Mouse (Mus musculus): ENCODE results near the gene Elfn2. TPM values are rescaled to one million over a fixed set of nuclear protein-coding genes. Genes with fewer than 3 reads are reported as not detected.
A peak's percentile ranks its signal among the peaks of the same experiment; 100 is the strongest.

Gene Elfn2
- polyA plus RNA-seq, 1 experiment: 22.5 TPM

DNA sequence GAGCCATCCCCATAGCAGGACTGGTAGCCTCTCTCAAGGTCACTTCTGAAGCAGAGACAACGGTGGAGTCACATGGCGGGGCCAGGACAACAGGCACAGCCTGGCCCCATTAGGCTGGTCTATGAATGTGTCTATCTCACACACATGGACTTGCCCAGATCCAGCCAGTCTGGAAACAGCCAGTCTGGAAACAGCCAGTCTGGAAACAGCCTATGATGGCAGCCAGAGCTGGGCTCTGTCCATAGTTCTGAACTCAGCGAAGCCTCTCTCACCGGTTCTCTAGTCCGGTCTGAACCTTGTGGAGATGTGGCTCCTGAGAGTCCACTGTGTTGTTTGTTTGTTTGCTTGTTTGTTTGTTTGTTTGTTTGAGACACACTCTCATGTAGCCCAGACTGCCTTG lies 31.3 kb upstream of the Elfn2 start:
- TF ChIP-seq CTCF (IDR thresholded peaks at IDR 0.05; ENCODE audit: borderline replicate concordance, extremely low read depth, insufficient read depth, insufficient read length): no peak
- no peak for DNase-seq (ENCODE audit: low read depth)

DNA sequence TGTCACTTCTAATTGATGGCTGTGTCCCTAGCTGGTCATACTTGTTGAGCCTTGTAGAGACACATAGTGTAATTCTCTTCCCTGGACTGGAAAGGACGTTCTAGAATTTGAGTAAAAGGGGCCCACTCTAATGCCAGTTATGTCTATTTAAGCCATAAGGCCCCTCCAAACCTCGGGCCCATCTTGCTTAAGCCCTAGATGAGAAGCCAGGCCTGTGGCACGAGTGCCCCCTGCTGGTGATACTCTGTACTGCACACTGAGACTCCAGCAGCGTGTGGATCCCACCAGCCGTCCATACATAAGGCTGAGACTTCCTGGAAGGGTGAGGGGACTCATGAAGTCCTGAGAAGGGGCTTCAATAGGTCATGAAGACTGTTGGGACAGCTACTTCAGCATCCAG lies 25.6 kb upstream of the Elfn2 start:
- DNase-seq (ENCODE audit: low read depth): peak; percentile 90
- TF ChIP-seq POLR2A (IDR thresholded peaks at IDR 0.05; ENCODE audit: borderline replicate concordance, extremely low read depth, insufficient read depth, insufficient read length, poor library complexity, severe bottlenecking) (no peak), CTCF (IDR thresholded peaks at IDR 0.05; ENCODE audit: borderline replicate concordance, extremely low read depth, insufficient read depth, insufficient read length) (peak; percentile 99)

DNA sequence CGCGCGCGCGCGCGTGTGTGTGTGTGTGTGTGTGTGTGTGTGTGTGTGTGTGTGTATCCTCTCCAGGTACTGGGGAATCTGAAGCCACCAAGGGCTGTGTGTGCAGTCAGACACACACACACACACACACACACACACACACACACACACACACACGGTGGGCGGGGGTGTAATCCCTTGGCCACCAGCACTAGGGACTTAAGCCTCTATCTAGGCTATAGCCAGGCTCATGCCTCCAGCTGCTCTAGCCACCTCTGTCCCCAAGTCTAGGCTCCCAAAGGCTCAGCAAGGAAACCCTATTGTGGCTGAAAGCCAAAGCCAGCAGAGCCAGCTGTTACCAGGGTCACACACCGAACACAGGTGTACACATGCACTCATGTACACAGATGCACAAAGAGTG lies 24.3 kb upstream of the Elfn2 start:
- DNase-seq (ENCODE audit: low read depth): no peak
- TF ChIP-seq POLR2A (IDR thresholded peaks at IDR 0.05; ENCODE audit: borderline replicate concordance, extremely low read depth, insufficient read depth, insufficient read length, poor library complexity, severe bottlenecking): no peak
- TF ChIP-seq CTCF (IDR thresholded peaks at IDR 0.05; ENCODE audit: borderline replicate concordance, extremely low read depth, insufficient read depth, insufficient read length): no peak

DNA sequence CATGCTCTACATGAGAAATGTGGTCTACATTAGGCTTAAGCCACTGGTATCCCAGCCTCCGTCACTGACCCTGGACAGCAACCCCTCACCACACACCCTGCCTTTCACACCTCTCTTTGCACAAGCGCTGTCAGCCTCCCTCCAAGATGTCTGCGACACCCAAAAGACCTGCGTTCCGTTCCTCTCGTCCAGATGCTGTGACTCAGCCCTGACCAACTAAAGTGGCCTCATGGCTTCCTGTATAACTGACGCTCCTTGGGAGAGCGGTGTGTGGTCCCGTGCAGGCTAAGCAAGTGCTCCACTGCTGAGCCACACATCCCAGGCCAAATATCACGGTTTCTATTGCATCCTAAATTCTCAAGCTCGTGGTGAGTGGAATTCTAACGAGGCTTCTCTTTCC lies 22.1 kb upstream of the Elfn2 start:
- no peak for TF ChIP-seq CTCF (IDR thresholded peaks at IDR 0.05; ENCODE audit: borderline replicate concordance, extremely low read depth, insufficient read depth, insufficient read length)
- TF ChIP-seq POLR2A (IDR thresholded peaks at IDR 0.05; ENCODE audit: borderline replicate concordance, extremely low read depth, insufficient read depth, insufficient read length, poor library complexity, severe bottlenecking): no peak
- no peak for DNase-seq (ENCODE audit: low read depth)

DNA sequence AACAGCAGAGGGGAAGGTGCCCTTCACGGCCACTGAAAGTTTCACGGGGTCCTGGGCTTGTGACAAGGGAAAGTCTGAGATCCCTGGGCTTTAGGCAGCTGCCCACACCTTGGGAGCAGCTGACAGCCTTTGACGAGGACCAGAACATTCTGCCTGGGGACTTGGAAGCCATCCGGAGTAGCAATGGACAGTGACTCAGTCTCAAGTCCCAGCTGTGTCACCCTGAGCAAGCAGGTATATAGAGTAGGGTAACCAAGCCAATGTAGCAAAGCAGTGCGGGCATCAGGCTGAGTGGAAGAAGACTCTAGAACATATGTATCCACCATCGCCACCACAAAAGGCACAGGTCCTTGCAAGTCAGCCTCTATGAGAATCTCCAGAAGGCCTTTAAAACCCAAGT lies 18.6 kb upstream of the Elfn2 start:
- TF ChIP-seq POLR2A (IDR thresholded peaks at IDR 0.05; ENCODE audit: borderline replicate concordance, extremely low read depth, insufficient read depth, insufficient read length, poor library complexity, severe bottlenecking) (no peak), CTCF (IDR thresholded peaks at IDR 0.05; ENCODE audit: borderline replicate concordance, extremely low read depth, insufficient read depth, insufficient read length) (no peak)
- DNase-seq (ENCODE audit: low read depth): no peak

DNA sequence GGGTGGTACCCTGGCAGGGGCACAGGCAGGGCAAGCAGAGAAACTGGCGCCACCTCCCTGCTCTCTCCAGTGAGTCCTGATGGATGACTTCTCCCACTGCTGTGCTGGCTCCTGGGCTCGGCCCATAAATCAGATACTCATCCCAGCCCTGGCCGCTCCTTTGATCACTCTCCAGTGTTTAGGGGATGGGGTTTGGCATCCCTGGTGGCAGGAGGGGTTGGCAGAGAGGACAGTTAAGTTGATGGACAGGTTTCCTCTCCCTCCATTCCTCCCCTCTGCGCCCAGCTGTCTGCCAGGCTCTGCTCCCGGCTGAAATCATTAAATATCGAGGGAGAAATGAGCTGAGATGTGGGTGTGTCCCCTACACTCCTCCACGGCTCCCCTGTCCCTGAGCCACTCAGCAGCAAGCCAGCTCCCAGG lies 18.1 kb upstream of the Elfn2 start:
- peak; percentile 86 for DNase-seq (ENCODE audit: low read depth)
- TF ChIP-seq POLR2A (IDR thresholded peaks at IDR 0.05; ENCODE audit: borderline replicate concordance, extremely low read depth, insufficient read depth, insufficient read length, poor library complexity, severe bottlenecking): no peak
- TF ChIP-seq CTCF (IDR thresholded peaks at IDR 0.05; ENCODE audit: borderline replicate concordance, extremely low read depth, insufficient read depth, insufficient read length): no peak

DNA sequence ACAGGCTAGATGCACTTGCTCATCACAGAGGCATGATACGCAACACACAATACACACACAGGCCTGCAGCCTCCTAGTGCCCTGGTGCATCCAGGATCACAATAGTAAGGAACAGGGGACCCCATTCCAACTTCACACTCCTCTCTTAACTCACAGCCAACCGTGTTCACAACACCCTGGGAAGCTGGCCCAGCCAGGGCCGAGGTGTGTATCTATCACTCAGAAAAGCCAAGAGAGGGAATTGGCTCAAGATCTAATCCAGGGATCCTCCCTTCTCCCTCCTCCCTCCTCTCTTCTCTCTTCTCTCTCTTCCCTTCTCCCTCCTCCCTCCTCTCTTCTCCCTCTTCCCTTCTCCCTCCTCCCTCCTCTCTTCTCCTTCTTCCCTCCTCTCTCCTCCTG lies 17.6 kb upstream of the Elfn2 start:
- TF ChIP-seq POLR2A (IDR thresholded peaks at IDR 0.05; ENCODE audit: borderline replicate concordance, extremely low read depth, insufficient read depth, insufficient read length, poor library complexity, severe bottlenecking) (no peak), CTCF (IDR thresholded peaks at IDR 0.05; ENCODE audit: borderline replicate concordance, extremely low read depth, insufficient read depth, insufficient read length) (no peak)
- DNase-seq (ENCODE audit: low read depth): peak; percentile 86

DNA sequence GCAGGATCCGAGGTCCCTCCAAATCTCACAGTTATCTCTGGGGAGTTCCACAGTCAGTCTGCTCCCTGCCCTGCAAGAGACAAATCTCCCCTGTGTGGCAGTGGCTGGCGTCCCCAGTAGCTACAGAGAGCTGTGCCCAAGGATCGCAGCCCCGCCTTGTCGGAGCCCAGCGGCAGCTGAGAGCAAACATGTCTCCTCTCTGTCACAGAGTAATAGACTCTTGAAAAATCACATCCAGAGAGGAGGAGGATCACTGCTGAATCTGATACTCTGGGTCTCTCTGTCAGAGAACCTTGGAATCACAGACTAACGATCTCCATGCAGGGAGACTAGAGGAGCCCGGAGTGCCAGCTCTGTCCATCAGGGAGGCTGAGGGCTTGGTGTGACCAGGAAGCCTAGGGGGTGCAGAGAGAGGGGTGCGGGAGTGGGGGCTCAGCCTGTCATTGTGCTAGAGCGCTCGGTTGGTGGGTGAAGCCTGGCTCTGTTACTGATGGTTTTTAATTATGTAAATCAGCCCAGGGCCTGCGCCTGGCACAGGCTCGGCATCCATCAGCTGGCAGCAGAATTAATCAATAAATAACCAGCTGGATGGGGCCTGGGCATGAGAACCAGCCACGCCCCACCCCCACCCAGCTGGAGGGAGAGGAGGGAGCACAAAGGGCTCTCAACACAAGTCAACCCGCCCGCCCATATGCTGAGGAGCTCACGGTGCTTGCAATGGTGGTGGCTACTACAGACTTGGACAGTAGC lies 17.0 kb upstream of the Elfn2 start:
- TF ChIP-seq POLR2A (IDR thresholded peaks at IDR 0.05; ENCODE audit: borderline replicate concordance, extremely low read depth, insufficient read depth, insufficient read length, poor library complexity, severe bottlenecking): no peak
- DNase-seq (ENCODE audit: low read depth): peak; percentile 96

DNA sequence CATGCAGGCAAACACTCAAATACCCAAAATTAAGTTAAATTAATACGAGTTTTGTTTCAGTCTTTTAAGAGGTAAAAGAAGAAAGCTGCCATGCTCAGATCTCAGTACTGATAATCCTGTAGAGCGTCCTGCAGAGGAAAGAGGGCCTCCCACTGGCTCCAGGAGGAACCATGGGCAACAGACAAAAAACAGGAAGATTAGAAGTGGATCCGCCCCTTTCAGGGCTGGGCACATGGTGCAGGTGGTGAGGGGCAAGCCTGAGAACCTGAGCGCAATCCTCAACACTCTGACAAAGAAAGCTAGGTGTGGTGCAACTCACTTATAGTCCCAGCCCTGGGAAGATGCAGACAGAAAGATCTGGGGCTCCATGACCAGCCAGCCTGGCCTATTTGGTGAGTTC lies 13.3 kb upstream of the Elfn2 start:
- DNase-seq (ENCODE audit: low read depth): no peak
- TF ChIP-seq CTCF (IDR thresholded peaks at IDR 0.05; ENCODE audit: borderline replicate concordance, extremely low read depth, insufficient read depth, insufficient read length): no peak
- TF ChIP-seq POLR2A (IDR thresholded peaks at IDR 0.05; ENCODE audit: borderline replicate concordance, extremely low read depth, insufficient read depth, insufficient read length, poor library complexity, severe bottlenecking): no peak

DNA sequence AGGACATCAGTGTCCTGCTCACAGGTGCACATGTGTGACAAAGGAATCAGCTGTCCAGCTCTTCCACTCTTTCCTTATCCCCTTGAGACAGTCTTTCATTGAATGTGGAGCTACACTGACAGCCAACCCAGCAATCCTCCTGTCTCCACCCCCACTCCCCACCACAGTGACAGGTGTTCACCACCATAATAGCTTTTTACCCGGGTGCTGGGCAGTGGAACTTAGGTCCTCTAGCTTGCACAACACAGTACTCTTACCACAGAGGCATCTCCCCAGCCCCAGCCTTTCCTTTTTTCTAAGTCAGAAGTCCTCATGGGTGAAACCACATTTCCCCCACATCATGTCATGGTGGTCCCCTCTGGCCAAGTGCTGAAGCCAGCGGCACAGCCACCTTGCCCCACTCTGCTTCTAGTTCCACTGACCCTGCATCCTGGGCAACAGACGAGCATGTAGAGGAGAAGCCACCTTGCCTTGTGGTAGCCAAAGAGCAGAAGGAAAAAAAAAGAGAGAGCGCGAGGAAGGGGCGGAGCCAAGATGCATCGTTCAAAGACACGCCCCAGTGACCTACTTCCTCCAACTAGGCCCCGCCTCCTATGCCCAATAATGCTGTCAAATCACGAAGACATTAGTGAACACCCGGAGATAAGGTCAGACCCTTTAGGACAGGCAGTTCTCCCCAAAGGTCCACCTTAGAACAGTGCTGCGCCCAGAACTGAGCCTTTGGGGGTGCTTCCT lies 11.9 kb upstream of the Elfn2 start:
- no peak for TF ChIP-seq POLR2A (IDR thresholded peaks at IDR 0.05; ENCODE audit: borderline replicate concordance, extremely low read depth, insufficient read depth, insufficient read length, poor library complexity, severe bottlenecking)
- no peak for TF ChIP-seq CTCF (IDR thresholded peaks at IDR 0.05; ENCODE audit: borderline replicate concordance, extremely low read depth, insufficient read depth, insufficient read length)
- no peak for DNase-seq (ENCODE audit: low read depth)

DNA sequence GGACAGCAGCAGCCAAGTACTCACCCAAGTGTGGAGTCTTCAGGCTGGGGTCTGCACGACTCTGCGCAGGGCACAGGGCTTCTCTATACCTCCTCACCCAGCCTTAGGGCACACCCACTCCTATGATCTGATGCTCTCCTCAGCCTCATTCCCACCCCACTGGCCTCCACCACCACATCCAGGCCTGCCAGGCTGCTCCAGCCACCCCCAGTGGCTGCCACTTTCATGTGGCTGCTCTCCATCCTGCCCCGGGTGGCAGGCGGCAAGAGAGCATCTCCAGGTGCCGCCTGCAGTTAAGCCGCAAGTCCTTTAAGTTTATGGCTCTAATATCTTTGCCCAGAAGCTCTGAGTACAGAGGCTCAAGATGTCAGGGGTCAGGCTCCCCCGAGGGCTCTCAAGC lies 8.1 kb upstream of the Elfn2 start:
- DNase-seq (ENCODE audit: low read depth): no peak
- TF ChIP-seq CTCF (IDR thresholded peaks at IDR 0.05; ENCODE audit: borderline replicate concordance, extremely low read depth, insufficient read depth, insufficient read length): no peak
- TF ChIP-seq POLR2A (IDR thresholded peaks at IDR 0.05; ENCODE audit: borderline replicate concordance, extremely low read depth, insufficient read depth, insufficient read length, poor library complexity, severe bottlenecking): no peak

DNA sequence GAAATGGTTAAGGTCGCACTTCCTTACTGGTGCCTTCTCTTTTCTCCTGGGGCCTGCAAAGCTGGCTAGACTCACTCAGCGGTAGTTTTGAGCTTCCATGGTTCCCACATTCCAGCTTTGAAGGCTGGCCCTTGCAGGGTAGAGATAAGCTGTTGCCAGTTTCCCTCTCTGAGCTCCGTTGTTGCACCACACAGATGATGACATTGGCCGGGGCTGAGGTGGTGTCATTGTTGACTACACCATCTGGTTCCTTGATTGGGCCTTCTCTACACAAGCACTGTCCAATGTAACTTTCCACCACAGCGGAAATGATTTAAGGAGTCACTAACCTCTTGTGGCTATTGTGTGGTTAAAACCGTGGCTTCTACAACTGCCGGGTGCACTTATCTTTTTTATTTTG lies 2.0 kb upstream of the Elfn2 start:
- TF ChIP-seq CTCF (IDR thresholded peaks at IDR 0.05; ENCODE audit: borderline replicate concordance, extremely low read depth, insufficient read depth, insufficient read length) (no peak), POLR2A (IDR thresholded peaks at IDR 0.05; ENCODE audit: borderline replicate concordance, extremely low read depth, insufficient read depth, insufficient read length, poor library complexity, severe bottlenecking) (no peak)
- DNase-seq (ENCODE audit: low read depth): no peak

Data from brain, embryonic 14.5 days (tissue).